Mouse (Mus musculus) urinary bladder, adult 18-20 months (tissue): ENCODE data around the gene Sprr1a.
"Not testable (repeated sequence)": the region's sequence is repeated elsewhere in the genome, so short reads cannot be mapped to it uniquely, and the experiment has no call there.

ENCODE experiments used
- DNase-seq, 2 experiments: peaks; one replicate each; pipeline ENCODE4 v3.0.0; 2022; ENCODE audit warnings: low spot score in 2 of 2, mixed read lengths in 2 of 2

Gene Sprr1a

DNA sequence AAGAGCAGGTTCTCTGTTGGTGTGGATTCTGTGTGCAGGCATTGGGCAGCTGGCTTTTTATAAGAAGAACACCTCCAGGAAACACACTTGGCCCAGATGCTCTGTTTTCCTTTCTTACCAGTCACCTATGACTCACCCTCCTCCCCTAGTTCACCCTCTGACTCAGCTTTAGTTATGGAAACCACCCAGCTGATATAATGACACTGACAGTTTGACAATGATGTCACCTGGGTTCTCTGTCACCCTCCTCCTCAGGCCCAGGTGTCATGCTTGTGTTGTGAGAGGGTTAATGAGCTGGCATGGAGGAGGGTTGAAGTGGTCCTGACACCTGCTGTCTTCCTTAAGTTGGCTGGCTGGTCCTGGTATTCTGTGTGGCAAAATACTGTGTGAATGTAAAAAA lies at the start of gene Sprr1a:
Gene Sprr1a (minus strand): TSS at position 33 of the 400 bp plus-strand sequence.
- DNase-seq = peak; percentile 24 to 48

- DNase-seq = no peak
These were observed 48.7 kb upstream of the Sprr1a start, which contains the start of gene 2310046K23Rik for GRCm38 (mm10) chr3:92534411-92534810. Gene 2310046K23Rik (minus strand): TSS chr3:92534511.

DNA sequence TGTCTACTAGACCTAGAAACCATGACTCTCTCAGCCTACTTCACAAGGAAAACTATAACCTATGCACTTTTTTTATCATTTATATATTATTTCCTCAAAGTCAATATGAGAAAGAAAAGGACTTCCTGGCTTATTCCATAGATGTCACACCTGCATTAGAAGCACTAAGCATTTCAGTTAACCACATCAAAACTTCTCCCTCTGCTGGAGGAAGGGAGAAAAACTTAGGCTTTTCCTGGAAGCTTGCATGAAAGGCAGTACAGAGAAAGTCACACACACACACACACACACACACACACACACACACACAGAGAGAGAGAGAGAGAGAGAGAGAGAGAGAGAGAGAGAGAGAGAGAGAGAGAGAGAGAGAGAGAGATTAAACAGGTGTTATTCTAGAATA lies 26.6 kb upstream of the Sprr1a start:
- DNase-seq = no peak

- no peak for DNase-seq
These were observed 25.1 kb upstream of the Sprr1a start for GRCm38 (mm10) chr3:92510786-92511185.

- DNase-seq = no peak
These were observed 22.5 kb upstream of the Sprr1a start for GRCm38 (mm10) chr3:92508185-92508584.

DNA sequence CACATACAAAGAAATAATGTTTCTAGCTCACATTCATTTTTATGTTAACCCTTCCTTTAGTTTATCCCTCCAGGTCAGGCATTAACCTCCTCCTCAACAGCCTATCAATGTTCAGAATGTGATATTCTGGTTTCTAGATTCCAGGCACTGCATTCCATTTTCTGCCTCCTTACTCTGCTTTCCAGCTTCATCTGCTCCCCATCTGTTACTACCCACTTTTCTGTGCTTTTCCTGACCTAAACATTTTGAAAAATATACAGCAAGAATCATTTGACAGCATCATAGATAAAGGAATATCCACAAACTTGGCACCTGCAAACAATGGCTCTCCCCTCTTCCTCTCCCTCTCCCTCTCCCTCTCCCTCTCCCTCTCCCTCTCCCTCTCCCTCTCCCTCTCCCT lies 17.8 kb upstream of the Sprr1a start:
- no peak for DNase-seq

GRCm38 (mm10) chr3:92500393-92500792 lies 14.7 kb upstream of the Sprr1a start, which contains the start of gene Sprr4:
Gene Sprr4 (minus strand): TSS chr3:92500493.
- DNase-seq = no peak

DNA sequence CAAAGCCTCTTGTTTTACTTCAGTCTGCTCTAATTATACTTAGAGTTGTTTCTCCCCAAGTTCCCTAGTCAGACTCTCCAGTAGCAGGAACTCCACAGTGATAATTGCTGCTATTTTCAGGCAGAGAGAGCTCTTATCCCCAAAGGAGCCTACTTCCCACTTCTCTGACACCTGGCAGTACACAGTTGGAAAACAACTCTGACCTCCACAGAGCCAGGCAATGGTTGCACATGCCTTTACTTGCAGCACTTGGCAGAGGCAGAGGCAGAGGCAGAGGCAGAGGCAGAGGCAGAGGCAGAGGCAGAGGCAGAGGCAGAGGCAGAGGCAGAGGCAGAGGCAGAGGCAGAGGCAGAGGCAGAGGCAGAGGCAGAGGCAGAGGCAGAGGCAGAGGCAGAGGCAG lies 4.6 kb upstream of the Sprr1a start:
- DNase-seq = not testable (repeated sequence)

DNA sequence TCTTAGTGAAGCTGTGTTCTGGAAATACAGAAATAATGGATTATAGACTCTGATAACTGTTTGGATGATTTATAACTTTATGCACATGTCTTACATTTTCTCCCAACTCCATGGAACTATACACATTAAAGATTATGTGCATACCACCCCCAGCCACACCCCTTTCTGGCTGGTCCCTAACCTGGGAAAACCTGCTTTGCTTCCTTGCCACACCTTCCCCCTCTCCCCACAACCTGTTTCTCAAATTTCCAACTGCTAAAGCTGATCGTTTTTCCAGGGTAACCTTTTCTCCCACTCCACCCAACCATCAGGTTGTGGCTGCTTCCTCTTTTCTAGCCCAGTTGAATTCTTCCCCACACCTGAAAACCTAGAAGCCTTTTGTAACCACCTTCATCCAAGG lies 612 bp upstream of the Sprr1a start:
- peak in 1 of 2 experiments; percentile 27 for DNase-seq

DNA sequence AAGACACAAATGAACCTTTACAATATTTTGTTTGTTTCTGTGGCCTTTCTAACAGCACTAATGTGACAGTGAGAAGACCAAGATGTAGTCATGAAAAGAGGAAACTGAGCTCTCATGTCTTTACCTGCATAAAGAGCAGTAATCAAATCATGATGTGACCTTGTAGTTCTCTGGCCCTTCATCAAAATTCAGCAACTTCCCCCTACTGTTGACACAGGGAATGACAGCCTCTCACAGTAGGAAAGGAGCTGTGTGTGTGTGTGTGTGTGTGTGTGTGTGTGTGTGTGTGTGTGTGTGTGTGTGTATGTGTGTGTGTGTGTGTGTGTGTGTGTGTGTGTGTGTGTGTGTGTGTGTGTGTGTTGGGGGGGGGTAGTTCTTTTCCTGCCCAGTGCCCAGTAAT lies 4.4 kb downstream of the Sprr1a start:
- DNase-seq = not testable (repeated sequence)

- no peak for DNase-seq
These were observed 15.6 kb downstream of the Sprr1a start for GRCm38 (mm10) chr3:92470111-92470510.

DNA sequence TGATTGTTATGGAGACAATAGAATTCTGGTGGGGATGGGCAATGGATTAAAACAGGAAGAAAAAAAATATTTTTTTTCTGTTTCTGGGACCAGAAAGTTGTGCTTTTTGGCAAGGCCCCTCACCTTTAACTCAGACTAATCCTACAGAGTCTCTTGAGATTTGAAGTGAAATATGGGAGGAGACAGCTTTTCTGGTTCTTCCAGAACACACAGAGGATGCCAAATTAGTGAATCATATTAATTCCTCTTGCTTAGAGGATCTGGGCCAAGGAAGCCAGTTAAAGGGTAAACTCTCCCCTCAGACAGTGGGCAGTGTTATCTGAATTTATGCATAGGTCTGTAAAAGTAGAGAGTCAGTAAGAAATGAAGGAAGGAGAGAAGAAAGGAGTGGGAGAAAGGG lies 18.3 kb downstream of the Sprr1a start:
- DNase-seq = no peak

- no peak for DNase-seq
These were observed 19.1 kb downstream of the Sprr1a start for GRCm38 (mm10) chr3:92466576-92466975.

- DNase-seq = no peak
These were observed 27.1 kb downstream of the Sprr1a start, which contains the start of gene Sprr3 for GRCm38 (mm10) chr3:92458620-92459019. Gene Sprr3 (minus strand): TSS chr3:92458720.

DNA sequence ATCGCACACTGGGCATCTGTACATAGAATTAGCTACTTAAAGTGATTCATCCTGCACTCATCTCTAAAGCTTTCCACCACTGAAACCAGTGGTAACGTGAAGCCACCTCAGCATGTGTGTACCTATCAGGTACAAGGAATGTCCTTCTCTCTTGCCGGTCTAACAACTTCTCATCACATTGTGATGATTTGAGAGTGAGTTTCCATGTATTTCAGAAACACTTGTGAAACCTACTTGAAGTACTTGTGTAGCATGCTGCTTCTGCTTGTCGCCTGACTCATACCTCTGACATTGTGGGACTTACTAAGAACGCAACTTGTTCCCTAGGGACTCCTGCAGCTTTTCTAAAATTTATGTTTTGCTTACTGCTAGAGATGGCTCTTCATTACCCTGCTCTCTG lies 30.5 kb downstream of the Sprr1a start:
- DNase-seq = no peak

DNA sequence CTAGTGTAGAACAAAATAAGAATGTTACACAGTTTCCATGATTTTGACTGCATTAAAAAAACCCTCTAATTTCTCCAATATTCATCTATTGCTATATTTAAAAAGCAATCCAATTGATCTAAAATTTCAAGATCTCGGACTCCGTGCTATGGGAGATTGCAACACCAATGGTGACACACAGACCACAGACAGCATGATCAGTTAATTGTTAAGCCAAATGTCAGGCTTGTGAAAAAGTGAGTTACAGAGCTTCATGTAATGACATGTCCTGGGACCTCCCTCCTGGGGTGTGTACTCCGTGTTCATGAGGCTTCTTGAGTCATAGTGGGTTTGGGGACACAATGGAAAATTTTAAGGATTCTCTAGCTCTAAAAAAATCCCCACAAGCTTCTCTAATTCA lies 45.5 kb downstream of the Sprr1a start:
- no peak for DNase-seq

DNA sequence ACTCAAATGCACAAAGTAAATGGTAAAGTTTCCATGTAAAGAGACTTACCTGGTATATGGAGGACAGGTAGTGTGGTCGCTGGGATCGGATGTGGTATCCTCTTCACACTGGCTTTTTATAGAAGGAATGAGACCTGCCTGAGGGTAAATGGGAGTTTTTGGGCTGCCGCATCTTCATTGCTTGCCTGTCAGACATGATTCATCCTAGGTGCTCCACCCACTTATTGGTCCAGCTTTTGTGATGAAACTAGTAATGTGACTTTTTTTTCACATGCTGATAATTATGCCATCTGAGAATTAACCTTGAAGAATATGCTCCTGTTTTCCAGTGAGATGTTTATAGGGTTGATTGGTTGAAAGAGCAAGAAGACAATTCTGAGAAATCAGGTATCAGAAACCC lies 47.0 kb downstream of the Sprr1a start, which contains the start of gene Sprr1b:
Gene Sprr1b (minus strand): TSS at position 101 of the 400 bp plus-strand sequence.
- no peak for DNase-seq
